Mouse (Mus musculus): Measurements from ENCODE around the gene Snx21. TPM values are rescaled to one million over a fixed set of nuclear protein-coding genes. Genes with fewer than 3 reads are reported as not detected.

Snx21 gene
- 21.5 and 24.0 TPM in 2 replicates for polyA plus RNA-seq (2015; fragmentation: Nextera tagmentation; extraction: Ambion mirVana)

DNA sequence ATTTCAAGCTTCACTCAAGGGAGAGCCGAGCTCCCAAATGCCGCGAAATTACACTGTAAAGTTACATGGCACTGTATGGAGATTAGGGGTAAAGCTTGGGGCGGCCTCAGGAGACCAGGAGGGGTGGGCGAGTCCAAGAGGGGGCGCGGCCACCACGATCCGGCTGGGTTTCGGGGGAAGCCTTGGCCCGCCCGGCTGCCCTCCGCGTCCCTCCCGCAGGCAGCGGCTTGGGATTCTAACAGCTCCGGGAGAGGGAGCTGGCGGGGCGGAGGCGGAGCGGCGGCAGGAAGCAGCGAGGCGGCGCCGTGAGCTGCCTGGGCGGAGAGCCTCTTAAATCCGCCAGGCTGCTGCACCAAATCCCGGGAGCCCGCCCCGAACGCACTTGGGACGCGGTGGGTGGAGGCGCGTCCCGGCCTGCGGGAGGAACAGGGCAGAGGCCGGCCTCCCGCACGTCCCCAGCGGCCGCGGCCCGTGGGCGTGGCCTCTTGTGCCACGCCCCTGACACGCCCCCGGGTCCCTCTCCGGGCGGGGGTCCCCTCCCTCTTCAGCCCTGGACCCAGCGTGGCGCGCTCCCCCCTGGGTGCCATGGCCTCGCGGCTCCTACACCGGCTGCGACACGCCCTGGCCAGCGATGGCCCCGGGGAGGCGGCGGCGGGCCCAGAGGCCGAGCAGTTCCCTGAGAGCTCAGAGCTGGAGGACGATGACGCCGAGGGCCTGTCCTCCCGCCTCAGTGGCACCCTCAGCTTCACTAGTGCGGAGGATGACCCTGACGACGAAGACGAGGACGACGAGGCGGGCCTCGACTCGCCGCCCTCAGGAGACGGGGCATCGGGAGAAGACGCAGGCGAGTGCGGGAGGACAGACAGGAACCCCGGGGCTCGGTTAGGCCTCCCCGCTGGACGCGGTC lies at the start of gene Snx21:
Snx21 (plus strand) TSS at position 343 of the 907 bp plus-strand sequence.
- Histone ChIP-seq H3K9me3 (replicated peaks) (no peaks in the 10 kb centered on the region), H3K36me3 (peaks cover 23% of the 10 kb centered on the region), H3K27me3 (no peaks in the 10 kb centered on the region), H3K27ac (peak within 1 kb of the TSS; percentile 95), H3K4me2 (peak within 1 kb of the TSS; percentile 93), H3K9ac (peak within 1 kb of the TSS; percentile 79), H3K4me1 (peaks cover 34% of the 10 kb centered on the region), H3K4me3 (replicated peaks) (peak within 1 kb of the TSS; percentile 77)
- ATAC-seq (replicated peaks; ENCODE audit: low FRiP score), result peak; percentile 92
- under 1% methylated on average over 81 of the region's 89 CpGs for WGBS

- ATAC-seq (replicated peaks; ENCODE audit: low FRiP score), result no peak
- no peak overlapping the region for H3K27ac ChIP-seq
- no peaks in the 10 kb centered on the region for H3K27me3 ChIP-seq
- no peak overlapping the region for H3K4me3 ChIP-seq (replicated peaks)
- no peak overlapping the region for H3K9ac ChIP-seq
- 74% methylated on average over 3 of the region's 3 CpGs for WGBS
- no peaks in the 10 kb centered on the region for H3K9me3 ChIP-seq (replicated peaks)
- no peaks in the 10 kb centered on the region for H3K36me3 ChIP-seq
- H3K4me1 ChIP-seq, result no peaks in the 10 kb centered on the region
- no peak overlapping the region for H3K4me2 ChIP-seq
Observed at GRCm38 (mm10) chr2:164737377-164738090, 48.1 kb upstream of the Snx21 start.

GRCm38 (mm10) chr2:164739876-164740275 lies 45.7 kb upstream of the Snx21 start:
- no peaks in the 10 kb centered on the region for H3K27me3 ChIP-seq
- no peaks in the 10 kb centered on the region for H3K36me3 ChIP-seq
- no peak overlapping the region for H3K27ac ChIP-seq
- H3K4me2 ChIP-seq, result no peak overlapping the region
- 64% methylated on average over 7 of the region's 7 CpGs for WGBS
- H3K9ac ChIP-seq, result no peak overlapping the region
- no peak overlapping the region for H3K4me3 ChIP-seq (replicated peaks)
- ATAC-seq (replicated peaks; ENCODE audit: low FRiP score), result no peak
- H3K9me3 ChIP-seq (replicated peaks), result no peaks in the 10 kb centered on the region
- peaks cover 1% of the 10 kb centered on the region for H3K4me1 ChIP-seq

DNA sequence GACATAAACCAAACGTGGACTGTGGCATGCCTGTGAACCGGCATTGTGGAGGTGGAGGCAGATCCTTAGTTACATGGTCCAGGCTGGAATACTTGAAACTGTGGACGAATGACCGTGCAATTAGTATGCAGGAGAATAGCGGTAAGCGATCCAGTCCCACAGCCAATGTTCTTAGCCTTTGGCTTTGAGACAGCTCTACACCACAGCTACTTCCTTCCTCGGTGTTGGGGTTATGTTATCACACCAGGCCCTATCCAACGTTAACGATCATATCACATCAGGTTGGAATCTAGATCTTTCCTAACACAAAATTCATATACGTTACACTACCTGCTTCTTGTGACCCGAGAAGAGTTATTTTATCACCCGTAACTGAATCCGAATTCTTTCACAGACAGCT lies 40.6 kb upstream of the Snx21 start:
- H3K9ac ChIP-seq, result peak overlapping the region; percentile 89
- H3K9me3 ChIP-seq (replicated peaks), result no peaks in the 10 kb centered on the region
- peaks cover 28% of the 10 kb centered on the region for H3K36me3 ChIP-seq
- H3K27ac ChIP-seq, result no peak overlapping the region
- H3K4me2 ChIP-seq, result peak overlapping the region; percentile 66
- WGBS, result 67% methylated on average over 13 of the region's 13 CpGs
- H3K4me3 ChIP-seq (replicated peaks), result peak overlapping the region; percentile 85
- no peak for ATAC-seq (replicated peaks; ENCODE audit: low FRiP score)
- peaks cover 20% of the 10 kb centered on the region for H3K4me1 ChIP-seq
- H3K27me3 ChIP-seq, result no peaks in the 10 kb centered on the region

GRCm38 (mm10) chr2:164745843-164746479 lies 39.7 kb upstream of the Snx21 start, which contains the start of the genes Wfdc3 and Dnttip1:
Wfdc3 (minus strand) TSS chr2:164745931.
Dnttip1 (plus strand) TSS chr2:164745983.
- under 1% methylated on average over 70 of the region's 70 CpGs for WGBS
- peak; percentile 93 for ATAC-seq (replicated peaks; ENCODE audit: low FRiP score)
- Histone ChIP-seq H3K9ac (peak within 1 kb of the TSS; percentile 89), H3K4me2 (peak within 1 kb of the TSS; percentile 66), H3K27ac (peak within 1 kb of the TSS; percentile 73), H3K4me1 (peaks cover 20% of the 10 kb centered on the region), H3K36me3 (peaks cover 37% of the 10 kb centered on the region), H3K27me3 (no peaks in the 10 kb centered on the region), H3K4me3 (replicated peaks) (peak within 1 kb of the TSS; percentile 85), H3K9me3 (replicated peaks) (no peaks in the 10 kb centered on the region)

DNA sequence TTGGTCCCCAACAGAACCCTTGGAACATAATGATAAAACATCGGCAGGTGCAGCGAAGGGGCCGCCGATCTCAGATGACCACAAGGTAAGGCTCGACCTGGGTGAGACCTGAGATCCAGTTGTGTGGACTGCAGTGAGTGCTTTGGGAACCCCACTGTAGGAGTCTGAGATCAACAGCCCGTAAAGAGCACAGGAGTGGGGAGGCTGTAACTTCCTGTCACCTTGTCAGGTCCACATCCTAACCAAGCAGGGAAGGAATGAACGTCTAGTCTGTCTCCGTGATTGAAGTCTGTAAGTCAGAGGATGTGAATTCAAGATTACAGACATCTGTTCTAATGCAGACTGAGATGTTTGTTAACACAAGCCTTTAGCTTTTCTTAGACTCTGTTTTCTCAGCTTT lies 38.9 kb upstream of the Snx21 start:
- no peak for ATAC-seq (replicated peaks; ENCODE audit: low FRiP score)
- peaks cover 45% of the 10 kb centered on the region for H3K36me3 ChIP-seq
- H3K4me2 ChIP-seq, result peak overlapping the region; percentile 66
- no peak overlapping the region for H3K27ac ChIP-seq
- H3K9me3 ChIP-seq (replicated peaks), result no peaks in the 10 kb centered on the region
- H3K4me3 ChIP-seq (replicated peaks), result peak overlapping the region; percentile 85
- WGBS, result 42% methylated on average over 8 of the region's 8 CpGs
- H3K9ac ChIP-seq, result peak overlapping the region; percentile 89
- H3K27me3 ChIP-seq, result no peaks in the 10 kb centered on the region
- H3K4me1 ChIP-seq, result peaks cover 20% of the 10 kb centered on the region

- no peak overlapping the region for H3K4me3 ChIP-seq (replicated peaks)
- no peak overlapping the region for H3K27ac ChIP-seq
- no peak overlapping the region for H3K9ac ChIP-seq
- no peaks in the 10 kb centered on the region for H3K27me3 ChIP-seq
- ATAC-seq (replicated peaks; ENCODE audit: low FRiP score), result no peak
- peaks cover 60% of the 10 kb centered on the region for H3K36me3 ChIP-seq
- H3K4me1 ChIP-seq, result peaks cover 20% of the 10 kb centered on the region
- 79% methylated on average over 4 of the region's 4 CpGs for WGBS
- no peaks in the 10 kb centered on the region for H3K9me3 ChIP-seq (replicated peaks)
- H3K4me2 ChIP-seq, result no peak overlapping the region
Observed at GRCm38 (mm10) chr2:164748191-164748590, 37.4 kb upstream of the Snx21 start.

DNA sequence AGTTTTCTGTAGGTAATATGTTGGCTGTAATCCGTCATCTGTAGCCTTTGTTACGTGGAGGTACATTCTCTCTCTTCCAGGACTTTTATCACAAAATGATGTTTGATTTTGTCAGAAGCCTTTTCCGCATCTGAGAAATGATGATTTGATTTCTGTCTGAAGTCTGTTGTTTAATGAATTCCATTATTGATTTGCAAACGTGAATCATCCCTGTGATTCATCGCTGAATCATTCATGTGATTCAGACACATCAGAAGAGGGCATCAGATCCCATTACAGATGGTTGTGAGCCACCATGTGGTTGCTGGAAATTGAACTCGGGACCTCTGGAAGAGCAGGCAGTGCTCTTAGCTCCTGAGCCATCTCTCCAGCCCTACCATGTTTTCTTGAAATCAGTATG lies 36.6 kb upstream of the Snx21 start:
- no peak overlapping the region for H3K4me3 ChIP-seq (replicated peaks)
- no peak overlapping the region for H3K27ac ChIP-seq
- no peak overlapping the region for H3K4me2 ChIP-seq
- peaks cover 20% of the 10 kb centered on the region for H3K4me1 ChIP-seq
- ATAC-seq (replicated peaks; ENCODE audit: low FRiP score), result no peak
- no peaks in the 10 kb centered on the region for H3K27me3 ChIP-seq
- H3K36me3 ChIP-seq, result peaks cover 68% of the 10 kb centered on the region
- WGBS, result 85% methylated on average over 6 of the region's 6 CpGs
- no peaks in the 10 kb centered on the region for H3K9me3 ChIP-seq (replicated peaks)
- no peak overlapping the region for H3K9ac ChIP-seq

DNA sequence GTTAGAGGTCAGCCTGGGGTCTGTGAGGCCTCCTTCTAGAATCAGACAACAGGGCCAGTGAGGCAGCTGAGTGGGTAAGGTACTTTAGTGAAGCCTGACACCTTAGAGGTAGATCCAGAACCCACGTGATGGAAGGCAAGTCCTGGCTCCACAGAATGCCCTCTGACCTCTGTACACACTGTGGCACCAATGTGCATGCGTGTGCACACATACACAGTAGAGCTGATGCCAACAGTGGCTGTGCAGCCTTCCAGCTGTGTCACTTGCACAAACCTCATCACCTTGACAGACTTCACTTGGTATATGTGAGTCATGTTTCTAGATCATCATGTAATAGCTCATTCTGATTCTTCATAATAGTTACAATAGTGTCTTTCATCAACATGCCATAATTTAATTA lies 33.2 kb upstream of the Snx21 start:
- Histone ChIP-seq H3K36me3 (peaks cover 100% of the 10 kb centered on the region), H3K9ac (no peak overlapping the region), H3K27me3 (no peaks in the 10 kb centered on the region), H3K4me2 (no peak overlapping the region), H3K4me3 (replicated peaks) (no peak overlapping the region), H3K27ac (no peak overlapping the region), H3K4me1 (peaks cover 2% of the 10 kb centered on the region; the same call in 1 of the 2 replicates), H3K9me3 (replicated peaks) (no peaks in the 10 kb centered on the region)
- ATAC-seq (replicated peaks; ENCODE audit: low FRiP score), result no peak
- 88% methylated on average over 2 of the region's 2 CpGs for WGBS

GRCm38 (mm10) chr2:164754105-164754504 lies 31.5 kb upstream of the Snx21 start:
- Histone ChIP-seq H3K4me2 (no peak overlapping the region), H3K27ac (no peak overlapping the region), H3K4me3 (replicated peaks) (no peak overlapping the region), H3K9ac (no peak overlapping the region), H3K4me1 (no peaks in the 10 kb centered on the region), H3K36me3 (peaks cover 100% of the 10 kb centered on the region), H3K27me3 (no peaks in the 10 kb centered on the region), H3K9me3 (replicated peaks) (no peaks in the 10 kb centered on the region)
- 73% methylated on average over 11 of the region's 11 CpGs for WGBS
- ATAC-seq (replicated peaks; ENCODE audit: low FRiP score), result no peak

GRCm38 (mm10) chr2:164754800-164755199 lies 30.8 kb upstream of the Snx21 start:
- WGBS, result 79% methylated on average over 2 of the region's 2 CpGs
- H3K27ac ChIP-seq, result no peak overlapping the region
- H3K4me2 ChIP-seq, result no peak overlapping the region

DNA sequence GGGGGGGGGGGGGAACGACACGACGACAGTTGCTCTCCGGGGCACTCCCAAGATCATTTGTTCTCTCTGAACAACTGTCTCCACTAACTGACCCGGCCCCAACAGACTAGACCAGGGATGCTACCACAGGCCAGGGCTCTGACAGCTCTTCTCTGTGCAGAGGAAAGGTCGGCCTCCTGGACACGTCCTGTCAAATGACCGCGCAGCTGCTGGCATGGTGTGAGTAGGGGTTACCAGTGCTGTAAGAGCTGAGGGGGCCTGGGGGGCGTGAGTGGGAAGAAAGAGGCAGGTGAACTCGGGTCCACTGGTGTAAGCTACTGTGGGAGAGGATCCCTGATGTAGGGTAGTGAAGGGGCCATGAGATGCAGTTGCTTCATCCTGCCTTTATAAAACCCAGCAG lies 27.8 kb upstream of the Snx21 start:
- no peak for ATAC-seq (replicated peaks; ENCODE audit: low FRiP score)
- H3K9me3 ChIP-seq (replicated peaks), result no peaks in the 10 kb centered on the region
- H3K4me1 ChIP-seq, result no peaks in the 10 kb centered on the region
- 84% methylated on average over 11 of the region's 11 CpGs for WGBS
- no peak overlapping the region for H3K4me2 ChIP-seq
- H3K9ac ChIP-seq, result no peak overlapping the region
- H3K27me3 ChIP-seq, result no peaks in the 10 kb centered on the region
- no peak overlapping the region for H3K27ac ChIP-seq
- H3K36me3 ChIP-seq, result peaks cover 100% of the 10 kb centered on the region
- no peak overlapping the region for H3K4me3 ChIP-seq (replicated peaks)

More at GRCm38 (mm10) chr2:164754800-164755199, 30.8 kb upstream of the Snx21 start:
- Histone ChIP-seq H3K36me3 (peaks cover 100% of the 10 kb centered on the region), H3K4me3 (replicated peaks) (no peak overlapping the region), H3K9me3 (replicated peaks) (no peaks in the 10 kb centered on the region), H3K4me1 (no peaks in the 10 kb centered on the region), H3K9ac (no peak overlapping the region), H3K27me3 (no peaks in the 10 kb centered on the region)
- no peak for ATAC-seq (replicated peaks; ENCODE audit: low FRiP score)
